Mouse (Mus musculus): ENCODE measurements around the gene 4933416C03Rik. TPM values are rescaled to one million over a fixed set of nuclear protein-coding genes. Genes with fewer than 3 reads are reported as not detected.

4933416C03Rik gene
- polyA plus RNA-seq, 1 experiment from 2014 or later: not detected

DNA sequence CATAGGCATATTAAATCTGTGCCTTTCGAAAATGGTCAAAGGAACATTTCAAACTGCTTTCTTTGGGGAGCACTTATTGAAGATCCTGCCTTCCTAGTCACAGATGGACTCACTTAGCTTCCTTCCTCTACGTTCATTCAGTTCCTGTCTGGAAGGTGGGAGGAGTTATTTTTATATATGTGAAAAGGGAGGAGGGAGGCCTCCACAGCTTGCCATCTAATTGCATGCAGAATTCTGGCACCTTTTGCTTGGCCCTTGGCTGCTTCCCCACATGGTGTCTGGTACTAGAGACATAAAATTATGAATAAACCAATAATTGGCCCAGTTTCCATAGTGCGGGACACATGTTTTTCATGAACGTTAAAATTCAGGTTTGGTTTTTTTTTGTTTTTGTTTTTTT lies 5.5 kb downstream of the 4933416C03Rik start:
- DNase-seq (no peak), ATAC-seq (ENCODE audit: low FRiP score, low TSS enrichment) (no peak)
- WGBS: 84% methylated on average over 4 of the region's 4 CpGs
- Histone ChIP-seq H3K9me3 (ENCODE audit: control insufficient read depth, low read length) (no peaks in the 10 kb centered on the region), H3K4me1 (ENCODE audit: control insufficient read depth, insufficient read depth, low read length) (no peaks in the 10 kb centered on the region), H3K9ac (replicated peaks; ENCODE audit: low read length) (no peak overlapping the region), H3K36me3 (ENCODE audit: control insufficient read depth, insufficient read depth, low read length) (no peaks in the 10 kb centered on the region), H3K4me2 (ENCODE audit: low read length) (no peak overlapping the region), H3K27me3 (ENCODE audit: control insufficient read depth, insufficient read depth, low read length) (no peaks in the 10 kb centered on the region), H3K4me3 (replicated peaks; ENCODE audit: low read depth, low read length) (no peak overlapping the region), H3K27ac (replicated peaks; ENCODE audit: low read depth, low read length) (no peak overlapping the region)

DNA sequence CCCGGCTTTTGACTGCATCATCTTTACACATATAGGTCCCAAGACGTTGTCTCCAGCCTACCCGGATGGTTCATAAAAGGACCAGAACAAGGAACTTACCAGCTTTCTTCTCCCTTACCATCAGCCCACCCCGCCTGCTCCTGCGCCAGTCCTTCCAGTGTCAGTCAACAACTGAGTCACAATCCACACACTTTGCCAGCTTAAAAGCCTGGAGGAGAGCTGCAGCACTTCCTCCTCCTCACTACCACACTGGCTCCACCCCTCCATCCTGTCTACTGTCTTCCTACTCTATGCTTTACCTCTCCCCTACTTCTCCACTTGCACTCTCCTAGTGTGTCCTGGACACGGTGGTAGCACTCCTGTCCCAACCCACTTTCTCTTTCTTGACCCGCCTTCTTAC lies 15.2 kb downstream of the 4933416C03Rik start:
- Histone ChIP-seq H3K27ac (replicated peaks; ENCODE audit: low read depth, low read length) (no peak overlapping the region), H3K4me2 (ENCODE audit: low read length) (no peak overlapping the region), H3K4me3 (replicated peaks; ENCODE audit: low read depth, low read length) (no peak overlapping the region), H3K36me3 (ENCODE audit: control insufficient read depth, insufficient read depth, low read length) (no peaks in the 10 kb centered on the region), H3K27me3 (ENCODE audit: control insufficient read depth, insufficient read depth, low read length) (no peaks in the 10 kb centered on the region), H3K9ac (replicated peaks; ENCODE audit: low read length) (no peak overlapping the region), H3K9me3 (ENCODE audit: control insufficient read depth, low read length) (no peaks in the 10 kb centered on the region), H3K4me1 (ENCODE audit: control insufficient read depth, insufficient read depth, low read length) (no peaks in the 10 kb centered on the region)
- no peak for DNase-seq
- 95% methylated on average over 7 of the region's 7 CpGs for WGBS
- no peak for ATAC-seq (ENCODE audit: low FRiP score, low TSS enrichment)

DNA sequence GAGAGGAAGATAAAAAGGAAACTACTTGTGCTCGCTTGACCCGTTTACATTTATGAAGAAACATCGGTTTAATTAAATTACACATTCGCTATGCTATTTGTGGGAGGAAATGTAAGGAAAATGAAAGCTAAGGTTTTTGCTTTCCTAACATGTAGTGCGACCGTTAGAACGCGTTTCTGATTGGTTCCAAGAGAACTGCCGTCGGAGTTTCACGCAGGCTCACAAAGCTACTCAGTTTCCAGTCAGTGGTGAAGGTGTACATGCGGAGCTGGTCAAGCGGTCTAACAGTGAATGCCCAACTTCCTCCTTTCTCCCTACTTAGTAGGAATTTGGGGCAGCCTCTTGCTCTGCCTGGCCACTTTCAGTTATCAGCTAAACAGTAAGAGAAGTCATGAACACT lies 17.3 kb downstream of the 4933416C03Rik start:
- H3K4me1 ChIP-seq (ENCODE audit: control insufficient read depth, insufficient read depth, low read length): no peaks in the 10 kb centered on the region

GRCm38 (mm10) chr10:116083965-116084364 lies 29.8 kb downstream of the 4933416C03Rik start:
- DNase-seq: peak; percentile 58

More for the DNA sequence above, 17.3 kb downstream of the 4933416C03Rik start:
- no peaks in the 10 kb centered on the region for H3K36me3 ChIP-seq (ENCODE audit: control insufficient read depth, insufficient read depth, low read length)
- H3K4me3 ChIP-seq (replicated peaks; ENCODE audit: low read depth, low read length): no peak overlapping the region
- DNase-seq (no peak), ATAC-seq (ENCODE audit: low FRiP score, low TSS enrichment) (no peak)
- no peak overlapping the region for H3K4me2 ChIP-seq (ENCODE audit: low read length)
- WGBS: 92% methylated on average over 13 of the region's 13 CpGs
- H3K9ac ChIP-seq (replicated peaks; ENCODE audit: low read length): no peak overlapping the region
- no peaks in the 10 kb centered on the region for H3K27me3 ChIP-seq (ENCODE audit: control insufficient read depth, insufficient read depth, low read length)
- no peaks in the 10 kb centered on the region for H3K9me3 ChIP-seq (ENCODE audit: control insufficient read depth, low read length)
- H3K27ac ChIP-seq (replicated peaks; ENCODE audit: low read depth, low read length): no peak overlapping the region

GRCm38 (mm10) chr10:116080841-116081240 lies 32.9 kb downstream of the 4933416C03Rik start:
- Histone ChIP-seq H3K9me3 (ENCODE audit: control insufficient read depth, low read length) (no peaks in the 10 kb centered on the region), H3K27me3 (ENCODE audit: control insufficient read depth, insufficient read depth, low read length) (no peaks in the 10 kb centered on the region), H3K4me2 (ENCODE audit: low read length) (no peak overlapping the region), H3K4me1 (ENCODE audit: control insufficient read depth, insufficient read depth, low read length) (no peaks in the 10 kb centered on the region), H3K9ac (replicated peaks; ENCODE audit: low read length) (no peak overlapping the region), H3K27ac (replicated peaks; ENCODE audit: low read depth, low read length) (no peak overlapping the region), H3K36me3 (ENCODE audit: control insufficient read depth, insufficient read depth, low read length) (no peaks in the 10 kb centered on the region), H3K4me3 (replicated peaks; ENCODE audit: low read depth, low read length) (no peak overlapping the region)
- ATAC-seq (ENCODE audit: low FRiP score, low TSS enrichment) (no peak), DNase-seq (no peak)
- WGBS: 93% methylated on average over 6 of the region's 6 CpGs

More at GRCm38 (mm10) chr10:116083965-116084364, 29.8 kb downstream of the 4933416C03Rik start:
- Histone ChIP-seq H3K9me3 (ENCODE audit: control insufficient read depth, low read length) (no peaks in the 10 kb centered on the region), H3K9ac (replicated peaks; ENCODE audit: low read length) (no peak overlapping the region), H3K4me3 (replicated peaks; ENCODE audit: low read depth, low read length) (no peak overlapping the region), H3K4me1 (ENCODE audit: control insufficient read depth, insufficient read depth, low read length) (no peaks in the 10 kb centered on the region), H3K4me2 (ENCODE audit: low read length) (no peak overlapping the region), H3K36me3 (ENCODE audit: control insufficient read depth, insufficient read depth, low read length) (no peaks in the 10 kb centered on the region), H3K27ac (replicated peaks; ENCODE audit: low read depth, low read length) (no peak overlapping the region), H3K27me3 (ENCODE audit: control insufficient read depth, insufficient read depth, low read length) (no peaks in the 10 kb centered on the region)
- no peak for ATAC-seq (ENCODE audit: low FRiP score, low TSS enrichment)
- 30% methylated on average over 3 of the region's 3 CpGs for WGBS

- H3K9ac ChIP-seq (replicated peaks; ENCODE audit: low read length): no peak overlapping the region
- H3K4me1 ChIP-seq (ENCODE audit: control insufficient read depth, insufficient read depth, low read length): no peaks in the 10 kb centered on the region
- no peak overlapping the region for H3K4me2 ChIP-seq (ENCODE audit: low read length)
- H3K36me3 ChIP-seq (ENCODE audit: control insufficient read depth, insufficient read depth, low read length): no peaks in the 10 kb centered on the region
- no peak overlapping the region for H3K27ac ChIP-seq (replicated peaks; ENCODE audit: low read depth, low read length)
- 30% methylated on average over 7 of the region's 7 CpGs for WGBS
- no peaks in the 10 kb centered on the region for H3K27me3 ChIP-seq (ENCODE audit: control insufficient read depth, insufficient read depth, low read length)
- H3K9me3 ChIP-seq (ENCODE audit: control insufficient read depth, low read length): no peaks in the 10 kb centered on the region
- DNase-seq: peak; percentile 34
- H3K4me3 ChIP-seq (replicated peaks; ENCODE audit: low read depth, low read length): no peak overlapping the region
- ATAC-seq (ENCODE audit: low FRiP score, low TSS enrichment): no peak
These were observed 34.3 kb downstream of the 4933416C03Rik start for GRCm38 (mm10) chr10:116079396-116079795.

GRCm38 (mm10) chr10:116078636-116079035 lies 35.1 kb downstream of the 4933416C03Rik start:
- no peak overlapping the region for H3K9ac ChIP-seq (replicated peaks; ENCODE audit: low read length)
- 78% methylated on average over 5 of the region's 5 CpGs for WGBS
- H3K9me3 ChIP-seq (ENCODE audit: control insufficient read depth, low read length): no peaks in the 10 kb centered on the region
- H3K4me1 ChIP-seq (ENCODE audit: control insufficient read depth, insufficient read depth, low read length): no peaks in the 10 kb centered on the region
- H3K36me3 ChIP-seq (ENCODE audit: control insufficient read depth, insufficient read depth, low read length): no peaks in the 10 kb centered on the region
- DNase-seq: no peak
- H3K27me3 ChIP-seq (ENCODE audit: control insufficient read depth, insufficient read depth, low read length): no peaks in the 10 kb centered on the region
- H3K4me3 ChIP-seq (replicated peaks; ENCODE audit: low read depth, low read length): no peak overlapping the region
- H3K4me2 ChIP-seq (ENCODE audit: low read length): no peak overlapping the region
- ATAC-seq (ENCODE audit: low FRiP score, low TSS enrichment): no peak
- H3K27ac ChIP-seq (replicated peaks; ENCODE audit: low read depth, low read length): no peak overlapping the region

GRCm38 (mm10) chr10:116075954-116076353 lies 37.8 kb downstream of the 4933416C03Rik start:
- WGBS: 87% methylated on average over 5 of the region's 5 CpGs
- no peaks in the 10 kb centered on the region for H3K27me3 ChIP-seq (ENCODE audit: control insufficient read depth, insufficient read depth, low read length)
- no peak overlapping the region for H3K9ac ChIP-seq (replicated peaks; ENCODE audit: low read length)
- no peaks in the 10 kb centered on the region for H3K9me3 ChIP-seq (ENCODE audit: control insufficient read depth, low read length)
- no peaks in the 10 kb centered on the region for H3K36me3 ChIP-seq (ENCODE audit: control insufficient read depth, insufficient read depth, low read length)
- ATAC-seq (ENCODE audit: low FRiP score, low TSS enrichment): no peak
- H3K27ac ChIP-seq (replicated peaks; ENCODE audit: low read depth, low read length): no peak overlapping the region
- no peak for DNase-seq
- no peaks in the 10 kb centered on the region for H3K4me1 ChIP-seq (ENCODE audit: control insufficient read depth, insufficient read depth, low read length)
- H3K4me3 ChIP-seq (replicated peaks; ENCODE audit: low read depth, low read length): no peak overlapping the region
- no peak overlapping the region for H3K4me2 ChIP-seq (ENCODE audit: low read length)
